Mouse (Mus musculus) neural tube, embryonic 15.5 days (tissue): ENCODE data around the gene Ints11. TPM values are rescaled to one million over a fixed set of nuclear protein-coding genes. Genes with fewer than 3 reads are reported as not detected.

Experiments used
- ATAC-seq: fragments of 200-750 bp; cut with Nextera tagmentation; 2 replicates; pipeline ENCODE4 v1.8.0; 2017; ENCODE audit warnings: mild to moderate bottlenecking, moderate TSS enrichment, moderate library complexity; ENCODE audit not compliant: low FRiP score
- H3K27ac ChIP-seq: fragments of 300-500 bp; sonication (generic); replicated peaks from 2 replicates; pipeline ENCODE4 v1.5.1; 2015; ENCODE audit warnings: mild to moderate bottlenecking, inconsistent platforms
- H3K27me3 ChIP-seq: fragments of 300-500 bp; sonication (generic); replicated peaks from 2 replicates; pipeline ENCODE4 v1.6.1; 2015; ENCODE audit warnings: inconsistent platforms
- H3K36me3 ChIP-seq: fragments of 300-500 bp; sonication (generic); 2 replicates; pipeline ENCODE4 v1.6.1; 2015; ENCODE audit warnings: inconsistent platforms
- H3K4me1 ChIP-seq: fragments of 300-500 bp; sonication (generic); 2 replicates; pipeline ENCODE4 v1.6.1; 2015; ENCODE audit warnings: inconsistent platforms
- H3K4me2 ChIP-seq: fragments of 300-500 bp; sonication (generic); 2 replicates; pipeline ENCODE4 v1.6.1; 2015; ENCODE audit warnings: inconsistent platforms, mild to moderate bottlenecking, moderate library complexity
- H3K4me3 ChIP-seq: fragments of 300-500 bp; sonication (generic); replicated peaks from 2 replicates; pipeline ENCODE4 v1.5.1; 2015; ENCODE audit warnings: mild to moderate bottlenecking, inconsistent platforms
- H3K9ac ChIP-seq: fragments of 300-500 bp; sonication (generic); replicated peaks from 2 replicates; pipeline ENCODE4 v1.6.1; 2015; ENCODE audit warnings: mild to moderate bottlenecking, inconsistent platforms
- H3K9me3 ChIP-seq: fragments of 300-500 bp; sonication (generic); replicated peaks from 2 replicates; pipeline ENCODE4 v1.6.1; 2016; ENCODE audit warnings: inconsistent platforms
- WGBS: fragments of 180-500 bp; shearing (Covaris S2); methylation state at CpG from one replicate; pipeline ENCODE4 v1.1.7; 2015; ENCODE audit warnings: mixed read lengths; 5-methylcytosine and 5-hydroxymethylcytosine counted together
- polyA plus RNA-seq: library from polyadenylated mRNA; unstranded; fragments of >200 nt; fragmentation: Nextera tagmentation; extraction: Ambion mirVana; gene quantifications from 2 replicates; pipeline ENCODE4 v1.2.1, GENCODE M21; 2015

Gene Ints11
- polyA plus RNA-seq, 1 experiment from 2014 or later = 66.9 TPM

DNA sequence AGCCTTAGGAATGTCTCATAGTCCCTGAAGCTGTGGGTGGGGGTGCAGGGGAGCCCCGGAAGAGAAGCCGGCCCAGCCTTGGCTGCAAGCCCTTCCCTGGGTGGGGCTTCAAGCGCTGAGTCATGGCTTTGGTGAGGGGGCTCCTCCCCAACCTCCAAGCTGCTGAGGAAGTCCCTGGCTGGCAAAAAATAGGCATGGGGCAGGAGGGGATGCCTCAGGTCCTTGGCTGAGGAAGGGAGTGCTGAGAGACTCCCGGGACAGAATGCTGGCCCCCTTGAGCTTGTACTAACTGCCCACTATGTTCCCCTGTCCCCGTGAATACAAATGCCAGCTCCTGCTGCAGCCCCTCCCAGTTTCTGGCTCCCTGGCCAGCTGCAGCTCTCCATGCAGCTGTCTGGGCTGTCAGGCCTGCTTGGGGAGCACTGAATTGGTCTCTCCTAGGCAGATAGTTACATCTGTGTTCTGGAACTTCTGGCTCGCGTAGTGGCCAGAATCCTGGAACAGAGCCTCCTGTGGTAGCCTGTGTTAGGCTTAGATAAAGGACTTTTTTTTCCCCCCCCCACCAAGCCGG is 25.1 kb downstream of the Ints11 start:
- 34% methylated on average over 8 of the region's 8 CpGs for whole genome bisulfite sequencing
- peak overlapping the region; percentile 97 for H3K4me2 ChIP-seq
- peak overlapping the region; percentile 58 for H3K27ac ChIP-seq
- H3K4me3 ChIP-seq = peak overlapping the region; percentile 75
- ATAC-seq = no peak
- H3K36me3 ChIP-seq = peaks cover 32% of the 10 kb centered on the region
- H3K27me3 ChIP-seq = no peaks in the 10 kb centered on the region
- H3K9ac ChIP-seq = peak overlapping the region; percentile 97
- peaks cover 53% of the 10 kb centered on the region for H3K4me1 ChIP-seq
- no peaks in the 10 kb centered on the region for H3K9me3 ChIP-seq

GRCm38 (mm10) chr4:155895216-155895615 is 25.9 kb downstream of the Ints11 start:
- H3K36me3 ChIP-seq = peaks cover 36% of the 10 kb centered on the region
- peaks cover 45% of the 10 kb centered on the region for H3K4me1 ChIP-seq
- H3K4me2 ChIP-seq = peak overlapping the region; percentile 97
- ATAC-seq = no peak
- 40% methylated on average over 6 of the region's 6 CpGs for whole genome bisulfite sequencing
- no peaks in the 10 kb centered on the region for H3K9me3 ChIP-seq
- peak overlapping the region; percentile 75 for H3K4me3 ChIP-seq
- H3K27me3 ChIP-seq = no peaks in the 10 kb centered on the region
- H3K9ac ChIP-seq = peak overlapping the region; percentile 97; the same call in 1 of the 2 replicates
- H3K27ac ChIP-seq = peak overlapping the region; percentile 58

- peaks cover 39% of the 10 kb centered on the region for H3K4me1 ChIP-seq
- H3K4me2 ChIP-seq = peak overlapping the region; percentile 97
- H3K36me3 ChIP-seq = peaks cover 42% of the 10 kb centered on the region
- 91% methylated on average over 4 of the region's 4 CpGs for WGBS
- no peaks in the 10 kb centered on the region for H3K9me3 ChIP-seq
- peak overlapping the region; percentile 75; the same call in 1 of the 2 replicates for H3K4me3 ChIP-seq
- H3K9ac ChIP-seq = 0 out of 2 replicates have a peak overlapping the region, but pooled peaks have one; percentile 97
- no peak for ATAC-seq
- no peak overlapping the region for H3K27ac ChIP-seq
- H3K27me3 ChIP-seq = no peaks in the 10 kb centered on the region
Measured at GRCm38 (mm10) chr4:155895826-155896225, 26.5 kb downstream of the Ints11 start.

GRCm38 (mm10) chr4:155896461-155896860 is 27.1 kb downstream of the Ints11 start:
- Histone ChIP-seq H3K9ac (no peak overlapping the region), H3K27ac (no peak overlapping the region), H3K4me1 (peaks cover 36% of the 10 kb centered on the region), H3K9me3 (no peaks in the 10 kb centered on the region), H3K27me3 (no peaks in the 10 kb centered on the region), H3K4me2 (no peak overlapping the region), H3K4me3 (no peak overlapping the region), H3K36me3 (peaks cover 48% of the 10 kb centered on the region)
- 96% methylated on average over 12 of the region's 12 CpGs for WGBS
- ATAC-seq = no peak

GRCm38 (mm10) chr4:155898318-155898717 is 29.0 kb downstream of the Ints11 start:
- Histone ChIP-seq H3K27ac (no peak overlapping the region), H3K27me3 (no peaks in the 10 kb centered on the region), H3K9ac (no peak overlapping the region), H3K4me1 (peaks cover 28% of the 10 kb centered on the region), H3K36me3 (peaks cover 67% of the 10 kb centered on the region), H3K9me3 (no peaks in the 10 kb centered on the region), H3K4me3 (no peak overlapping the region), H3K4me2 (no peak overlapping the region)
- WGBS = 98% methylated on average over 2 of the region's 2 CpGs
- ATAC-seq = no peak

- no peak for ATAC-seq
- no peak overlapping the region for H3K4me2 ChIP-seq
Measured at GRCm38 (mm10) chr4:155899355-155899754, 30.0 kb downstream of the Ints11 start.

GRCm38 (mm10) chr4:155901205-155901604 is 31.9 kb downstream of the Ints11 start:
- no peak overlapping the region for H3K9ac ChIP-seq
- 75% methylated on average over 3 of the region's 3 CpGs for WGBS
- 0 out of 2 replicates have a peak overlapping the region, but pooled peaks have one; percentile 9 for H3K27ac ChIP-seq
- no peaks in the 10 kb centered on the region for H3K27me3 ChIP-seq
- H3K4me1 ChIP-seq = no peaks in the 10 kb centered on the region
- H3K9me3 ChIP-seq = no peaks in the 10 kb centered on the region
- H3K4me2 ChIP-seq = no peak overlapping the region
- H3K4me3 ChIP-seq = no peak overlapping the region
- 0 out of 2 replicates have a peak, but pooled peaks have one; percentile 25 for ATAC-seq
- peaks cover 93% of the 10 kb centered on the region for H3K36me3 ChIP-seq

More at GRCm38 (mm10) chr4:155899355-155899754, 30.0 kb downstream of the Ints11 start:
- no peaks in the 10 kb centered on the region for H3K9me3 ChIP-seq
- peaks cover 18% of the 10 kb centered on the region for H3K4me1 ChIP-seq
- peaks cover 77% of the 10 kb centered on the region for H3K36me3 ChIP-seq
- WGBS = 96% methylated on average over 7 of the region's 7 CpGs
- no peak overlapping the region for H3K9ac ChIP-seq
- H3K4me3 ChIP-seq = no peak overlapping the region
- H3K27me3 ChIP-seq = no peaks in the 10 kb centered on the region
- H3K27ac ChIP-seq = no peak overlapping the region

- no peaks in the 10 kb centered on the region for H3K4me1 ChIP-seq
- H3K9me3 ChIP-seq = no peaks in the 10 kb centered on the region
- 94% methylated on average over 13 of the region's 13 CpGs for WGBS
- H3K27ac ChIP-seq = no peak overlapping the region
- no peak overlapping the region for H3K4me3 ChIP-seq
- H3K4me2 ChIP-seq = no peak overlapping the region
- H3K27me3 ChIP-seq = no peaks in the 10 kb centered on the region
- ATAC-seq = no peak
- H3K9ac ChIP-seq = no peak overlapping the region
- H3K36me3 ChIP-seq = peaks cover 99% of the 10 kb centered on the region
Measured at GRCm38 (mm10) chr4:155903246-155903645, 33.9 kb downstream of the Ints11 start.

GRCm38 (mm10) chr4:155904318-155905102 is 35.2 kb downstream of the Ints11 start:
- Histone ChIP-seq H3K9ac (no peak overlapping the region), H3K4me1 (no peaks in the 10 kb centered on the region), H3K4me3 (no peak overlapping the region), H3K27ac (no peak overlapping the region), H3K36me3 (peaks cover 87% of the 10 kb centered on the region), H3K9me3 (no peaks in the 10 kb centered on the region), H3K27me3 (no peaks in the 10 kb centered on the region), H3K4me2 (no peak overlapping the region)
- 93% methylated on average over 13 of the region's 13 CpGs for WGBS
- ATAC-seq = no peak; the same call in 1 of the 2 replicates

DNA sequence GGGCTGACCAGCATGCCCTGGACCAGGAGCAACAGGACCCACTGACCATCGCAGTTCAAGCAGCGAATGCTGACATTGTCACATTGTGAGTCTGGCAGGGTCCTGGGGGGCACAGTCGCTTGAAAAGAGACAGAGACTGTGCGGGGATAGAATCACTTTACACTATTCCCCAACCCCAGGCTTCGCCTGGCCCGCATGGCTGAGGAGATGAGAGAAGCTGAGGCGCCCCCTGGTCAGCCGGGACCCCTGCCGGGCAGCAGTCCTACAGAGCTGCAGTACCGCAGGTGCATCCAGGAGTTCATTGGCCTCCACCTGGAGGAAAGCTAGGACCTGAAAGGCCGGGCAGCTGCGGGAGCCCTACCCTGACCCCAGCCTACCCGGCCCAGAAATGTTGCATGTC is 36.3 kb downstream of the Ints11 start:
- Histone ChIP-seq H3K27me3 (no peaks in the 10 kb centered on the region), H3K9ac (no peak overlapping the region), H3K9me3 (no peaks in the 10 kb centered on the region), H3K4me1 (no peaks in the 10 kb centered on the region), H3K36me3 (peaks cover 76% of the 10 kb centered on the region), H3K4me2 (no peak overlapping the region), H3K4me3 (no peak overlapping the region), H3K27ac (no peak overlapping the region)
- ATAC-seq = no peak
- 86% methylated on average over 13 of the region's 13 CpGs for WGBS

DNA sequence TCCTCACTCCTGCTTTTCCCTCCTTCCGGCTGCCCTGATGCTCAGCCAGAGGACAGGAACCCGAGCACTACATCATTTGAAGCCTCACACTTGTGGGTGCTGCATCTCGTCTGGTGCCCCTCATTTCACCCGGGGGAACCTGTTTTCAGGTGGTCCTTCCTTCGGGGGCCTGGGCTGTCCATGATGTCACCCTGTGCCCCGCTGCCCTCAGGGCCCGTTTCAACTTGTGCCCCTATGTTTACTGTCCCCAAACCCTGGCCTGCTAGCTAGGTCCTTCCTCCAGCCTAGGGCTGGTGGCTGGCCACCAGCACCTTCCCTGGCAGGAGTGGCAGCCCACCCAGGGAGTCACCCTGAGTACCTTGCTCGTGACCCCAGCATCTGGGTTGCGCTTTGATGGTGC is 36.8 kb downstream of the Ints11 start:
- peaks cover 71% of the 10 kb centered on the region for H3K36me3 ChIP-seq
- no peaks in the 10 kb centered on the region for H3K4me1 ChIP-seq
- H3K27ac ChIP-seq = no peak overlapping the region
- ATAC-seq = no peak
- H3K9me3 ChIP-seq = no peaks in the 10 kb centered on the region
- no peak overlapping the region for H3K9ac ChIP-seq
- H3K4me2 ChIP-seq = no peak overlapping the region
- WGBS = 87% methylated on average over 9 of the region's 9 CpGs
- H3K27me3 ChIP-seq = no peaks in the 10 kb centered on the region
- no peak overlapping the region for H3K4me3 ChIP-seq

GRCm38 (mm10) chr4:155907003-155907402 is 37.7 kb downstream of the Ints11 start:
- ATAC-seq = no peak
- Histone ChIP-seq H3K9me3 (no peaks in the 10 kb centered on the region), H3K27ac (no peak overlapping the region), H3K9ac (no peak overlapping the region), H3K36me3 (peaks cover 62% of the 10 kb centered on the region), H3K27me3 (no peaks in the 10 kb centered on the region), H3K4me1 (no peaks in the 10 kb centered on the region), H3K4me2 (no peak overlapping the region), H3K4me3 (no peak overlapping the region)
- WGBS = 85% methylated on average over 11 of the region's 11 CpGs
